Mouse (Mus musculus) ES-Bruce4 (cell line): ENCODE data around the gene Gm9821.

Source experiments
- CTCF ChIP-seq: IDR thresholded peaks from one replicate; pipeline ENCODE4 v1.8.1; 2011; ENCODE audit warnings: low read depth, low read length
- EP300 ChIP-seq: IDR thresholded peaks from 2 replicates; pipeline ENCODE4 v1.6.1; 2011; ENCODE audit warnings: low read depth, low read length; ENCODE audit not compliant: insufficient read depth
- POLR2A ChIP-seq: IDR thresholded peaks from one replicate; pipeline ENCODE4 v1.8.1; 2011; ENCODE audit warnings: low read length; ENCODE audit not compliant: insufficient read depth

DNA sequence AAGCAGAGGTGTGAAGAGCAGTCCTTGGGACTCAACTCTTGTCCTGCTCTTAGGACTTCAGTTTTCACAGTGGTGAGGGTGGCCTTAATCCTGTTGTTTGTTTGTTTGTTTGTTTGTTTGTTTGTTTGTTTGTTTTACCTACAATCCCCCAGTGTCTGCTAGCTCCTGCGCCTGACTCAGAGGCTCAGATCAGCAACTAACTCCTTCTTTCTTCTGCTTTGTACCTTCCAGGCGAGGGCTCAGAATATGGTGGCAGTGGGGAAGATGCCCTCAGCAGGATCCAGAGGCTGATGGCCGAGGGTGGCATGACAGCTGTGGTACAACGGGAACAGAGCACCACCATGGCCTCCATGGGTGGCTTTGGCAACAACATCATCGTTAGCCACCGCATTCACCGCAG is 28.4 kb upstream of the Gm9821 start:
- TF ChIP-seq CTCF: no peak
- TF ChIP-seq POLR2A: no peak
- no peak for TF ChIP-seq EP300
